Mouse (Mus musculus) heart, adult 2 months (tissue): ENCODE results near the gene Tfdp2. TPM values are rescaled to one million over a fixed set of nuclear protein-coding genes. Genes with fewer than 3 reads are reported as not detected.

Experiments used
- DNase-seq, 2 experiments: peaks; one replicate each; pipeline ENCODE4 v3.0.0; 2021
- H3K27ac ChIP-seq: fragments of 200-600 bp; 2 replicates; pipeline ENCODE4 v1.8.1; 2022
- H3K27me3 ChIP-seq: fragments of 200-500 bp; 2 replicates; pipeline ENCODE4 v1.6.1; 2012; ENCODE audit warnings: mild to moderate bottlenecking, low read length, inconsistent platforms, mixed read lengths; ENCODE audit not compliant: control insufficient read depth, insufficient read depth
- H3K36me3 ChIP-seq: fragments of 200-500 bp; 2 replicates; pipeline ENCODE4 v1.6.1; 2012; ENCODE audit warnings: low read length, inconsistent platforms; ENCODE audit not compliant: control insufficient read depth, insufficient read depth
- H3K4me1 ChIP-seq: fragments of 200-500 bp; 2 replicates; pipeline ENCODE4 v1.6.1; 2011; ENCODE audit warnings: low read length; ENCODE audit not compliant: control insufficient read depth, insufficient read depth
- H3K4me3 ChIP-seq: fragments of 200-600 bp; 2 replicates; pipeline ENCODE4 v1.8.1; 2022
- H3K79me2 ChIP-seq: fragments of 200-500 bp; replicated peaks from 2 replicates; pipeline ENCODE4 v1.6.1; 2012; ENCODE audit warnings: mild to moderate bottlenecking, inconsistent platforms, low read length, moderate library complexity, mixed read lengths; ENCODE audit not compliant: control insufficient read depth, insufficient read depth
- H3K9ac ChIP-seq: fragments of 200-500 bp; 2 replicates; pipeline ENCODE4 v1.6.1; 2012; ENCODE audit warnings: low read depth, mild to moderate bottlenecking, control low read depth, inconsistent platforms, low read length, mixed read lengths
- CTCF ChIP-seq: fragments of 200-600 bp; IDR thresholded peaks from 2 replicates; pipeline ENCODE4 v1.8.1; 2022; ENCODE audit warnings: antibody characterized with exemption, mild to moderate bottlenecking, moderate library complexity
- EP300 ChIP-seq: fragments of 200-500 bp; IDR thresholded peaks from 2 replicates; pipeline ENCODE4 v1.6.1; 2011; ENCODE audit warnings: low read depth, low read length, control low read depth; ENCODE audit not compliant: insufficient read depth
- POLR2A ChIP-seq: fragments of 200-500 bp; IDR thresholded peaks from 2 replicates; pipeline ENCODE4 v1.6.1; 2011; ENCODE audit warnings: mild to moderate bottlenecking, low read depth, low read length, control low read depth; ENCODE audit not compliant: insufficient read depth
- WGBS: fragments of 180-500 bp; shearing (Covaris S2); methylation state at CpG from one replicate; pipeline ENCODE4 v1.1.7; 2018; 5-methylcytosine and 5-hydroxymethylcytosine counted together
- intact Hi-C: fragments of 180-260 bp; cut with DNase I; formaldehyde crosslinking; loops from one replicate; pipeline ENCODE4 v1.15.1; 2025
- polyA plus RNA-seq: library from polyadenylated mRNA; depleted of rRNA; stranded (reverse); fragments of >200 nt; gene quantifications from 2 replicates; pipeline ENCODE4 v1.2.3, GENCODE M21; 2012
- total RNA-seq, 2 experiments: library from RNA; stranded (reverse); gene quantifications; 2 replicates each; pipeline ENCODE4 v1.2.3; 2021

Gene Tfdp2
- total and polyA plus RNA-seq, 3 experiments = 18.5 to 131 (median 83.4) TPM

GRCm38 (mm10) chr9:96353799-96354198 lies 157.7 kb downstream of the Tfdp2 start:
- peaks cover 10% of the 10 kb centered on the region for H3K4me1 ChIP-seq
- no peak overlapping the region for H3K4me3 ChIP-seq
- H3K9ac ChIP-seq = no peak overlapping the region
- peak; percentile 38 to 46 for DNase-seq
- 22% methylated on average over 8 of the region's 8 CpGs for WGBS
- no peak overlapping the region for H3K27ac ChIP-seq
- intact Hi-C loops = loop anchor here (5.0 kb wide), 1 partner anchor 84 kb away; no protein-coding TSS in a partner anchor
- no peak for TF ChIP-seq POLR2A
- TF ChIP-seq CTCF = no peak
- no peak for TF ChIP-seq EP300
- peaks cover 8% of the 10 kb centered on the region; the same call in 1 of the 2 replicates for H3K79me2 ChIP-seq
- peaks cover 11% of the 10 kb centered on the region for H3K36me3 ChIP-seq
- H3K27me3 ChIP-seq = no peaks in the 10 kb centered on the region

- H3K27me3 ChIP-seq = no peaks in the 10 kb centered on the region
- no peak overlapping the region for H3K4me3 ChIP-seq
- DNase-seq = no peak
- intact Hi-C loops = no loop called here
- TF ChIP-seq CTCF (no peak), POLR2A (no peak), EP300 (no peak)
- H3K79me2 ChIP-seq = peaks cover 9% of the 10 kb centered on the region; the same call in 1 of the 2 replicates
- no peak overlapping the region for H3K9ac ChIP-seq
- 80% methylated on average over 3 of the region's 3 CpGs for WGBS
- peaks cover 5% of the 10 kb centered on the region for H3K4me1 ChIP-seq
- H3K27ac ChIP-seq = no peak overlapping the region
- H3K36me3 ChIP-seq = peaks cover 17% of the 10 kb centered on the region
These were observed 164.0 kb downstream of the Tfdp2 start for GRCm38 (mm10) chr9:96360056-96360455.

- Histone ChIP-seq H3K4me1 (peaks cover 4% of the 10 kb centered on the region), H3K9ac (peak overlapping the region; percentile 94), H3K79me2 (peaks cover 4% of the 10 kb centered on the region; the same call in 1 of the 2 replicates), H3K27me3 (no peaks in the 10 kb centered on the region), H3K27ac (peak overlapping the region; percentile 74), H3K4me3 (peak overlapping the region; percentile 71), H3K36me3 (peaks cover 13% of the 10 kb centered on the region)
- no peak for TF ChIP-seq POLR2A
- no peak for TF ChIP-seq EP300
- no peak for TF ChIP-seq CTCF
- intact Hi-C loops = loop anchor here (2.0 kb wide), 1 partner anchor 115 kb away; the partner anchor contains the start of gene Rnf7
- WGBS = 1% methylated on average over 64 of the region's 64 CpGs
- DNase-seq = peak; percentile 82 to 86
These were observed 167.6 kb downstream of the Tfdp2 start for GRCm38 (mm10) chr9:96363581-96364140.

GRCm38 (mm10) chr9:96364141-96364838 lies 168.2 kb downstream of the Tfdp2 start, which contains the start of gene Atp1b3:
TSS of gene Atp1b3 (minus strand) at chr9:96364442.
- TF ChIP-seq CTCF (peak; percentile 51), POLR2A (peak; percentile 67), EP300 (no peak)
- Histone ChIP-seq H3K27ac (peak within 1 kb of the TSS; percentile 91), H3K9ac (peak within 1 kb of the TSS; percentile 94), H3K4me3 (peak within 1 kb of the TSS; percentile 71), H3K36me3 (peaks cover 13% of the 10 kb centered on the region), H3K4me1 (peaks cover 4% of the 10 kb centered on the region), H3K79me2 (0 out of 2 replicates have a peak, but pooled peaks cover 2% of the 10 kb centered on the region), H3K27me3 (no peaks in the 10 kb centered on the region)
- WGBS = under 1% methylated on average over 81 of the region's 81 CpGs
- DNase-seq = peak; percentile 99 to 100
- intact Hi-C loops = no loop called here

- Histone ChIP-seq H3K9ac (no peak overlapping the region), H3K79me2 (0 out of 2 replicates have a peak, but pooled peaks cover 2% of the 10 kb centered on the region), H3K4me3 (no peak overlapping the region), H3K27me3 (no peaks in the 10 kb centered on the region), H3K4me1 (peaks cover 4% of the 10 kb centered on the region), H3K36me3 (peaks cover 11% of the 10 kb centered on the region), H3K27ac (no peak overlapping the region)
- no peak for DNase-seq
- 61% methylated on average over 6 of the region's 6 CpGs for WGBS
- intact Hi-C loops = no loop called here
- TF ChIP-seq POLR2A (no peak), EP300 (no peak), CTCF (no peak)
These were observed 169.3 kb downstream of the Tfdp2 start for GRCm38 (mm10) chr9:96365271-96365872.
